Mouse (Mus musculus): ENCODE data around the gene Hopx.

GRCm38 (mm10) chr5:77134961-77135360, 20.0 kb upstream of the Hopx start:
- TF ChIP-seq EP300 (IDR thresholded peaks at IDR 0.05) (no peak), CTCF (IDR thresholded peaks at IDR 0.05) (no peak)
